Mouse (Mus musculus) urinary bladder, adult 18-20 months (tissue): Measurements from ENCODE around the gene Apold1.

Source experiments
- DNase-seq, 2 experiments: peaks; one replicate each; pipeline ENCODE4 v3.0.0; 2022; ENCODE audit warnings: low spot score in 2 of 2, mixed read lengths in 2 of 2

The Apold1 gene

DNA sequence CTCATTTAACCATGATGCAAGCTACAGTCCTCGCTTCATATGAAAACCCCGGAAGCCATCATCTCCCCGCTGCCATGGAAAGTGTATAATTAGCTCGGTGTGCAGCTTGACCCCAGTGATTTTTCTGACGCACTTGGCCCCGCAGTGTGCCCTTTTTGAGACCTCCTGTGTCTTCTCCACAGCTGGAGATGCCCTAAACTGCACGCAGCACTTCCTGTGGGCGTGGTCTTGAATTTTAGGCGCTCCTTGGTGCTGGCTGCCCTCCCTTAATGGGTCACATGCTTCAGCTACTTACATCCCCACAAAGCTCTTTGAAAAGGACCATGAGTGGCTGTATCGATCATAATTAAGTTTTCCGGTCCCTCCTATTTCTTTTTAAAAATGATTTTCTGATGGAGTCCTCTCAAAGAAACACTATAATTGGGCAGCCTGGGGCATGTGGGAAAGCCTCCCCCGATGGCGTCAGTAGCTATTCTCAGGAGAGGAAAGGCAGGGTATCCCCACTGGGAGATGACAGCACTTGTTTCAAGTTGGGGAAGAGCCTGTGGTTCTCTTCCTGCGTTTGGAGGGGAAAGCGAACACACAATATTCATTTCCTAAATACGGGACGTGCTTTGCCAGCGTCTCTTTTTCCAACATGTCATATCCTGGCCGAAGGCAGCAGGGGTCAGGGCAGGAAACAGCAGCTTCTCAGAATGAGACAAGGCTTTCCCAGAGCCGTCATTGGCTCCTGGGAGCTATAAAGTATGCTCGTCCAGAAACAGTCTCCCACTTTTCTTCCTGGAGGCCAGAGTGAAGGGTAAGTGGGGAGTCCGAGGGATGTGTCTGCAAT lies at the start of gene Apold1:
Apold1 (plus strand) TSS at position 488 of the 832 bp plus-strand sequence.
- no peak for DNase-seq

DNA sequence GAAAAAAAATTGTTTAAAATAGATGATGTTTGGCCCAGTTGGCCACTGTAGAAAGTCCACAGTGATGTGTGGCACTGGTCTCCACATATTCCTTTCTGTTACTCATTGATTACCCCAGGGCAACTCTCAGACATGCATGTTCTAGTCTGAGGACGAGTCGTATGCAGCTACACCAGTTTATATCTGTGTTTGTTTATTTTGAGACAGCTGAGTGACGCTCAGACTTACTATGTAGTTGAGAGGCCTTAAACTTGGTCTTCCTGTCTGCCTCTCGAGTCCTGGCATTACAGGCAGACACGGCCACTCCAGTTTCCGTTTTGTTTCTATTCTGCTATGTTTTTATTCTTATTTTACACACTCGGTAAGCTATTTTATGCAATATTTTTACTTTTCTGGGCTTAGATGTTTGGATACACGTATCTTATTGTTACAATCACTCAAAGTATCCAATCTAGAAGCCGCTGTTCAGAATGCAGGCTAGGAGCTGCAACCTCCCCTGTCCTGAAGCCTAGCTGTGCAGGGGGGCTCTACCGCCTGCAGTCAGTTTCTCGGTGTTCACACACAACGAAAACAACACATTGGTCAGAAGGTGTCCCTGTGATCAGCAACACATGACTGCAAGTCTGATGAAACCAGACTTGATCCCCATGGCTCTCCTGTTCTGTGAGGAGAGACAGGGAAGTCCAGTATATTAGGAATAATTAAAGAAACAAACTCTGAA lies 48.9 kb upstream of the Apold1 start:
- no peak for DNase-seq

DNA sequence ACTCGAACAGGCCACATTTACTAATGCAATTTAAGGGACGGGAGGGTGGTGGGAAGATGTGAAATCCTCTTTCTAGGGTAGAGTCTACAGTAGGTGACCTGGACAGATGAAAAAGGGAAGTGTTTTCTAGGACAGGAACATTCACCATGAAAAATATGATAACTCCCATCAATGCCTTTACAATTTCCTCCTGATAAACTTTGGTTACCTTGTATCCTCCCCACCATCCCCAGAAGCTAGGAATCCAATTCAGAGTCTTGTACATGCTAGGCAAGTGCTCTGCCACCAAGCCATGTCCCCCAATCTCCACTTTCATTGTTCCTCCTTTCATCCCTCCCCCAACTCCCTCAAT lies 48.3 kb upstream of the Apold1 start:
- DNase-seq, result no peak

DNA sequence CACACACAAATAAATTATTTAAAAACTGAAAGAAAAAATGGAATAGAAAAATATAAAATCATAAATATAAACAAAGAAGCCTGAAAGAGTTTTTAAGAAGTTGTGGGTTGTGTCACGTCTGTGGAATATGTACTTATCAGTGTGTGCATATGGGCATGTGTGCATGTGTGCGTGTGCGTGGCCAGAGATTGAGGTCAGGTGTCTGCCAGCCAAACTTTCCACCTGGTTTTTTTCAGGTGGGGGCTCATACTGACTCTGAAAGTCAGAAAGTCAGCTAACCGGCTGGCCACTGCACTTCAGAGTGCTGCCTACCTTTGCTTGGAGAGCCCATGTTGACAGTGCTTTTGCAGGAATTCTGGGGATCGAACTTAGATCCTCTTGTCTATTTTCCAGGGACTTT lies 47.2 kb upstream of the Apold1 start:
- DNase-seq, result no peak

DNA sequence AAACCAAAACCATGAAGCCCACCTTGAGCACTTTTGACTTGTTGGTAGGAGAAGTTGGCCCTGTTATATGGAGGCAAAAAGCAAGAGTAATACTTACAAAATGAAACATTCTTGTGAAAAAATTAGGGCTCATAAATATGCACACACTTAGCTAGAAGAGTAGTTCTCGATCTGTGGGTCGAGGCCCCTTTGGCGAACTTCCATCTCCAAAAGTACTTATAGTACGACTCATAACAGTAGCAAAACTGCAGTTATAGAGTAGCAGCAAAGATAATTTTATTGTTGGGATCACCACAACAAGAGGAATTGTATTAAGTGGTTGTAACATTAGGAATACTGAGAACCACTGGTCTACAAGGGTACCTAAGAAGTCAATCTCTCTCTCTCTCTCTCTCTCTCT lies 41.7 kb upstream of the Apold1 start:
- no peak for DNase-seq

DNA sequence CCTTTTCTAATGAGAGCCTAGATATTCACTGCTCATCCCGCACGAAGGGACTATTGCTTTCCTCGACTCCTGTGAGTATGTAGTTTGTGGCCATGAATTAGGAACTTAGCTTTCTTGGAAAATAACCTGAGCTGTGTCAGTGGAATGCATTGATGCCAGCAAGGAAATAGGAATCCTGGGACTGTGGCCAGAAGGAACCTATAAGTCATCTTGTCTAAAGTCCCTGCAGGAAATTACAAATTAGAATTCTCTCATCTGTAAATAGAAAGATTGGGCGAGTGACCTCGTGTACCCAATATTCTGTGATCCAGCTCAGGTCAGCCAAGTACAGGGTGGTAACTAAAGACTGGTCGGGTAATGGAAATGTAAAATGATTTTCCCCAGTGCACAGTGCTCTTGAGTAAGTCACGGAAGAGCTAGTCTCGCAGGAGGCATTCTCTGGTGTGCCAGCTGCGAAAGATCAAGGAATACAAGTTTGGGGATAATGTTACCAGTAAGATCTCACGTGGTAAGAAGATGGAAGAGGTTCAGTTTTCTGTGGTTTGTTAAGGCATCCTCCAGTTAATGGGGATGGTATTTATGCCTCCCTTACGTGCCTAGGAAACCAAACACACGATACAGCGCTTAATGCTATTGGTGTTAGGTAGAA lies 37.6 kb upstream of the Apold1 start:
- no peak for DNase-seq

DNA sequence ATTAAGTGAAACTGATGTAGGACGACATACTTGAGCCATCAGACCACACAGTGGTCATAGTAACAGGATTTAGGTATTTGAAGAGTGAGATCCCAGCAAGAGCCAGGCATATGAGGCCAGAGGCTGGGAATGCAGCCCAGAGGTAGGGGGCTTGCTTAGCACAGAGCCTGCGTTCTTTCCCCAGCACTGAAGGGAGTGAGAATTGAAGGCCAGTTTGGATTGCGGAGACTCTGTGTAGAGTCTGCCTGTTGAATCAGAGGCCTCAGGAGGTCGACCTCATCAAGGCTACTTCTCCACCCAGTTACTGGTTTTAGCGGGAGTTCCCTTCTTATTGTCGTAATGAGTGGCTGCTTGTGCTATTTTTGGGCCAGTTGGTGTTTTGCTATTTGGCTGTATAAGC lies 35.5 kb upstream of the Apold1 start:
- DNase-seq, result no peak

DNA sequence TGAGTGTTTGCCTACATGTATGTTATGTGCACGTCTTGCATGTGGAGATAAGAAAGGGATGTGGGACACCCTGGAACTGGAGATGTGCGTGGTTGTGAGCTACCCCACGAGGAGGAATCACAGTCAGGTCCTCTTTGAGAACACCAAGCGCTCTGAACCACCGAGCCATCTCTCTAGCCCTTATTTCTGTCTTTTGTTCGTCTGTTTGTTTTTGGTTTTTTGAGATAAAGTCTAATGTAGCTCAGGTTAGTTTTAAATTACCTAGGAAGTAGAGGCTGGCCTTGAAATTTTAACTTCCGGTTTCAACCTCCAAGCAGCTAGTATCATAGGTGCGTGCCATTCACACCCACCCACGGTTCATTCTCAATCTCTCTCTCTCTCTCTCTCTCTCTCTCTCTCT lies 34.7 kb upstream of the Apold1 start:
- DNase-seq, result no peak

DNA sequence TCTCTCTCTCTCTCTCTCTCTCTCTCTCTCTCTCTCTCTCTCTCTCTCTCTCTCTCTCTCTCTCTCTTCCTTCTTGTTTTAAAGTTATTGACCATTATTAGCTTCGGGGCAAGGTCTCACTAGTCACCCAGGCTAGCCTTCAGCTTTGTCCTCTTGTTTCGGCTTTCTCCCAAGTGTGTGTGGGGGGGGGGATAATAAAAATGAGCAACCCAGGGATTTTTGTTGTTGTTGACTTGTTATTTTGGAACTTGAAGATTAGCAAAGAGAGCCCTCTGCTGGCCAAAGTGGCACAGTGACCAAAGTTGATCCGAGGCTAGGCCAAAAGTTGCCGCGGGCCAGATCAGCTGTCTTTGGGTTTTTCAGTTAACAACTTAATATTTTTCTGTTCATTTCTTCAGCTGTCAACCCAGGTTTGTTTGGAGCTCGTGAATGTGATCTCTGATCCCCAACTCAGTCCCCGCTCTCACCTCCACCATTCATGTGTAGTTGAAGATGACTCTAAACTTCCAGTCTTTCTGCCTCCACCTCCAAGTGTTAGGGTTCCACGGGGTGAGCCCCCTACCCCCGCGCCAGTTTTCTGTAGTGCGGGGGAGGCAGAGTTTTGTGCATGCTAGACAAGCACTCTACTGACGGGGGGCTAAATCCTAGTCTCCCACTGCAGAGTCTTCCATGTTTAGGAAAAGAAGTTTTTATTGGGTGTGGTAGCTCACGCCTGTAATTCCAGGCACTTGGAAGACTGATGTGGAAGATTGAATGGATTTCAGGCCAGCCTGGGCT lies 34.0 kb upstream of the Apold1 start:
- DNase-seq, result peak; percentile 30 to 50

DNA sequence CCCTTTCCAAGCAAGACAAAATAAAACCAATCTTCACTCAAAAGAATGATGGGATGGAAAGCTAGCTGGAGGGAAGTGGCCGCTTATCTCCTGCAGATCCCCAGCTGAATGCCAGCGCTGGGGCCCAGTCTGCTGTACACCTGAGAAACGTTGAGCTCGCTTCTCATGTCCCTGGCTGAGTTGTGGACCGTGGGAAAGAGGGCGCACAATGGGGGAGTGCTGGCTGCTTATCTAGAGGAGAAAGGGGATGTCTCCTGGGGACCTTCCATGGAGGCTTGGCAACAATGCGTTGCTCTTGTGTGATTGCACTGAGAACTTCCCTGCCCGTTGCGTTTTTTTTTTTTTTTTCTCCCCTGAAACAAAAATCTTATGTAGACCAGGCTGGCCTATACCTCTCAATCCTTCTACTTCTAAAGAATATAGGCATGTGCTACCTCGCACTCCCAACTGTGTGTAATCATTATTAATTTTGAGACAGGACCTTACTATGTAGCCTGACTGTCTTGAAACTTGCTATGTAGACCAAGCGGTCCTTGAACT lies 32.9 kb upstream of the Apold1 start:
- no peak for DNase-seq

DNA sequence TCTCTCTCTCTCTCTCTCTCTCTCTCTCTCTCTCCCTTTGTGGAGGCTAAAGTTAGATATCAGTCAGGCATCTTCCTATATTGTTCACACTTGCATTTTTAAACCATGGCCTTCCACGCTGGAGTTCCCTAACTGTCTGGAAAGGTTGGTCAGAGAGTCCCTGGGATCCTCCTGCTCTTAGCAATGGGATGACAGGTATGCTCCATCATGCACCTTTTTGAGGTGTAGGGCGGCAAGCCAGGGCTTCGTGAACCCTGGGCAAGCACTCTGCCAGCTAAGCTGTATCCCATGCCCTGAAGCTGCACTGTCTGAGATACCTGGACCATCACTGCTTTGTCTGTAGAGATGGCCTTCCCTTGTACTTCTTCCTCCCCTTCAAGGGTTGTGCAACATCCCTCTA lies 32.3 kb upstream of the Apold1 start:
- DNase-seq, result no peak

DNA sequence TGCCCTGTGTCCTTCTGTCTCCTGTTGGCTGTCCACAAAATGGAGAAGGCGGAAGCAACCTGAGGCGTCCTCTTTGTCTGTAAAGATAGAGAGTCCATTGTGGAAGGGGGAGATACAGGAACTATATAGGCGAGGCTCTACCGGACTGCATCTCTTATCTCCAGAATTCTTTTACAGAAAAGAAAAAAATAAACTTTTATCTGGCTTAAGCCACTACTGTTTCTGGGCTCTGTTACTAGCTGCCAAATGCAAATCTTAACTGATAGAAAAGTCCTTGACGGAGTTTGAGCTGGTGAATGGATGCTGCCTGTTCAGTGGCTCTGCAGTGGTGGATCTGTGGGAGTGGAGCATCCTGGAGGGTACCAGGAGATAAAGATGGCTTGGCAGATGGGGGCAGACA lies 30.2 kb upstream of the Apold1 start:
- DNase-seq, result no peak

DNA sequence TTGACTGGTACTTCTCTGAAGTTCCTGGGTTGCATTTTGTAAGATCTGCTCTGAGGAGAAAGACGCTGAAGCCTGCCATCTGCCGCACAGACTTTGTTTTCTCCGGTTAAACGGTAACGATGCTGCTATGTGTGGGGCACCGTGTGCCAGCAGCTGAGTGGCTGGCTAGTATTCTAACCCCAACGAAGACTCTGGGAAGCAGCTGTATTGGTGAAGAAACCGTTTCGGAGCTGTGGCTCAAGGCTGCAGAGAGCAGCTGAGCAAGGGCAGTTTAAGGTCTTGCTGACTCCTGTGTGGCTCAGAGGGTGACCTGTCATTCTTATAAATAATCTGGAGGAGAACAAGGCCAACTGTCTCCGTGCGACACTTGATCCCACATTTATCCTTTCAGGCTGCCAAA lies 27.5 kb upstream of the Apold1 start:
- no peak for DNase-seq

DNA sequence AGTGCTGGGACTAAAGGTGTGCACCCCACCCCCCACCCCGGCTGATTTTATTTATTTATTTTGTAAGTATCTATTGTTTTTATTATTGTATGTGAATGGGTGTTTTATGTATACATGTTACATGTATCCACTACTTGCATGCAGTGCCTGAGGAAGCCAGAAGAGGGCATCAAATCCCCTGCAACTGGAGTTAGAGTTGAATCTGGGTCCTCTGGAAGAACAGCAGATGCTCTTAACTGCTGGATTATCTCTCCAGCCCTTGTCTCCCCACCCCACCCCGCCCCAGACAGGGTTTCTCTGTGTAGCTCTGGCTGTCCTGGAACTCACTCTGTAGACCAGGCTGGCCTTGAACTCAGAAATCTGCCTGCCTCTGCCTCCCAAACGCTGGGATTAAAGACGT lies 25.1 kb upstream of the Apold1 start:
- DNase-seq, result no peak

DNA sequence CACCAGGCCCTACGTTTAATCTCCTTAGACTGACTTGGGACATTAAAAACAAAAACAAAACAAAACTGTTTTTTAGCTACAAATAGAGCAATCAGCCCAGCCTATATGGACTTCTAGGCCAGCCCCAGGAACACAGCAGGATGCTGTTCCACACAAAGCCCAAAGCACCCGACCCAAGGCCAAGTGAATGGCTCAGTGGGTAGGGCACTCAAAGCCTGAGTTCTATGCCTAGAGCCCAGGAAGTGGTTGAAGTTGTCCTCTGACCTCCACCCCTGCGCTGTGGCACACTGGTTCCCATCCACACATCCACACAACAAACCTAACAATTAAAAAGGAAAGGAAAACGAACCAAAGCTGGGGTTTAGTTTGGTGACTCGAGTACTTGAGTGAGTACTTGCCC lies 20.2 kb upstream of the Apold1 start:
- DNase-seq, result no peak

DNA sequence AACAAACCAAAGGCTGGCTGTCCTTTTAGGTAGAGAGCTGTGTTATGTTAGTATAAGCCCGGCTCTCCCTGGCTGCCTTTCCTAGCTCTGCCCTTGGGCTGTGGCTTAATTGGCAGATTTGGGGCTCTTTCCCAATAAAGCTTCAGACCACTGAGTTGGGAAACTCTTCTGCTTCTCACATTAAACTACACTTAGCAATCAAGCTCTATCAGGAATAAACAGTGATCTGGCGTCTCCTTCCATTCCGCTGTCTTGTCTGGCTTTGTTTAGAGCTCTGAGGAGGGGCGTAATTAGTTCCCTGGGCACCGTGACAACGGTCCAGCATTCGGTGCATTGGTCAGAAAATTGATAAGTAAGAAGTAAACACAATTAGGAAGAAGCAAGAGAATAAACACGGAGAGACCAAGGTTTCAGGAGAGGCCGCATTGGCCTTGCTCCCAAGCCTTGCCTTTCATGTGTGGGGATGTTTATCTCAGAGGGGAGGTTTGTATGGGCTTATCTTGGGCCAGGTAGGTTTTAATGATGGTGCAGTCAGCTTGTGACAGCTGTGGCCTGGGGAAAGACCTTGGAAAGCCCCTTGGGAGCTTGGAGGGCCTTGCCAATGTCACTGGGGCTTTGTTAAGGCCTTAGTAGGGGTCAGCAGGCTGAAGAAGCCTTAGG lies 19.5 kb upstream of the Apold1 start:
- no peak for DNase-seq

DNA sequence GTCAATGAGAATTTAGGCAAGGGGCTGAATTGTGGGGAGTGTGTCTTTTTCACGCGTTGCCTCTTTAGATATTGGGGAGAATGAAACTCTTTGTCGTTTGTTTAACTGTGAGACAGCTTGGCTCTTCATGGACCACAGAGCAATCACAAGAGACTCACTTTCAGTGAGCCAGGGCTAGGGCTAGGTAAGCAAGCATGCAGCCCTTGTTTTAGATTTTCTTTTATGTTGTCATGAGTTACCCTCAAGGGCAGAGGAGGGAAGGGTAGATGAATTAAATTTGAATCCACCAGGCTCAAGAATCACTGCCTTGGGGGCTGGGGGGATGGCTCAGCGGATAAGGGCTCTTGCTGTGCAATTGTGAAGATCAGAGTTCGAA lies 19.0 kb upstream of the Apold1 start:
- DNase-seq, result no peak

DNA sequence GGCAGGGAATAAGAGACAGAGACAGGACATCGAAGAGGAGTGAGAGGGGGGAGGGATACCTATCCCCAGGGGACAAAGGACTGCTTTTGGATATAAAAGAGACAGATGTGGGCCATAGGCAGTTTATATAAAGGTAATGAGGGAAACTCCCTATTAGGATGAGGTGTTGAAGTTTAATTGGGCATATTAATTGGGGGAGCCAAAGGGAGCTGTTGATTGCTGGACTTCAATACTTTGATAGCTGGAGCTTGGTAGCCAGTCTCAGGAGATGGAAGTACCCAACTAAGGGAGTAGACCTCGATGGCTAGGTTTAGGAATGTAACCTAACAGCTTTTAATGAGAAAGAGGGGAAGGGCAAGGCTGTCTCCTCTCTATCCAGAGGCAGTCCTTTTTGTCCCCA lies 17.6 kb upstream of the Apold1 start:
- no peak for DNase-seq

DNA sequence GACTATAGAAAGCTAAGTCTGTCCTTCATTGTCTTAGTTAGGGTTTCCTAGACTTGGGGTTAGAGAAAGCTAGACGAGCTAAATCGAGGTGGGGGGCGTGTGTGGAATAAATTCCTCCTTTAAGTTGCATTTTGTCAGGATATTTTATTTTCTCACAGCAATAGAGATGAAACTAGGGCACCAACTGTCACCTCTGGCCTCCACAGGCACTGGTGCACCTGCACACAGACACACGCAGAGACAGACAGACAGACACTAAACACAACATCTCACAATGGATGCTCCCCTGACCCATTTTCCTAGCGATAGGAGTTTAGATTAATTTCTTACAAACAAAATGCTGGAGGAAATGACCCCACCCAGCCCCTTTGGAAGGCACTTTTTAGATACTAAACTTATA lies 14.8 kb upstream of the Apold1 start:
- DNase-seq, result no peak

DNA sequence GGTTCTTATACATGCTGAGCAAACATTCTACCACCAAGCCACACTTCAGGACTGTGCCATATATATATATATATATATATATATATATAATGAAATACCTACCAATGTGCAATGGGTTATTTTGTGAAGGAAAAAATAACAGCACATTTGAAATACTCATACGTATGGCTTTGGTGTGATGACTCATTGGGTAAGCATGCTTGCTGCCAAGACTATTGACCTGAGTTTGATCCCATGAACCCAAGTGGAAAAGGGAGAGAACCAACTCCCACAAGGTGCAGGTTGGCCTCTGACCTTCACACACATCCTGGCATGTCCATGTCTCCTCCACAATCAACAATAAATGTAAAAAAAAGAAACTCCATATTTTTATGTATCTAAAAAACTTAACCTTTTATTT lies 13.2 kb upstream of the Apold1 start:
- no peak for DNase-seq

DNA sequence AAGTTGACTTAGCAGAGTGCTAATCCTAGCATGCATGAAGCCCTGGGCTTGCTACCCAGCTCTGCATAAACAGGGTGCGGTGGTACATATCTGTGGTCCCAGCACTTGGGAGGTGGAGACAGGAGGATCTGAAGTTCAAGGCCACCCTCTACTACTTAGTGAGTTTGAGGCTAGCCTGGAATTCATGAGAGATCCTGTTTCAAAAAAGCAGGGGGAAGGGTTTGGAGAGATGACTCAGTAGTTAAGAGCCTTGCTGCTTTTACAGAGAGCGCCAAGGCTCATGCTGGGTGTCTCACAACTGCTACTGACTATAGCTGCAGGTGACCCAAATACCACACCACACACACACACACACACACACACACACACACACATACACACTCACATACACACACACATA lies 12.0 kb upstream of the Apold1 start:
- DNase-seq, result no peak
